Mouse (Mus musculus): ENCODE data around the gene Coq10a.

The Coq10a gene

DNA sequence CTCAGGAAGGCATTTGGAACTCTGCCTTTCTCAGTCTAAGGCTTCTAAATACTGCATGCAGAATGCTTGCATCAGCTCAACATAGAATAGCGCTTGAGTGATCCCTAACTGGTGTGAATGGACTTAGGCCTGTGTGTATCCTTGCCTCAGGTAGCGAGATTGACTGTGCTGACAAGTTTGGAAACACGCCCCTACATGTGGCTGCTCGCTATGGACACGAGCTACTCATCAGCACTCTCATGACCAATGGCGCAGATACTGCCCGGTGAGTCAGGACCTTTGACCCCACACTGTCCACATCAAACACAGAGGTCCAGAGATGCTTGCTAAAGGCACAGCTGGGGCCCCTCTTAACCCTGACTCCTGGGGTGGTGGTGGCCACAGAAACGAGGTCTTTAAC lies 13.7 kb upstream of the Coq10a start:
- no peak for DNase-seq (ENCODE audit: low spot score)

DNA sequence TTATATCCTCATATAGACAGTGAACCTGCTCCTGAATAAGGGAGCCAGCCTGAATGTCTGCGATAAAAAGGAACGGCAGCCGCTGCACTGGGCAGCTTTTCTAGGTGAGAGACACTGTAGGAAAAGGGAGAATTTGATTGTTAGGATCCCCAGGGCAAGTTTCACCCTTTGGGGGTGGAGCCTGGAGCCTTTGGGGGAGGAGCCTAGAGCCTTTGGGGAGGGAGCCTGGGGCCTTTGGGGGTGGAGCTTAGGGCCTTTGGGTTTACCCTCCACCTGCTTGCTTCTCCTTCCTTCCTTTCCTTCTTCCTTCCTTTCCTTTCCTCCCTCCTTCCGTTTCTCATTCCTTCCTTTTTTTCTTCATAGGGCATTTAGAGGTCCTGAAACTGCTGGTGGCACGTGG lies 11.8 kb upstream of the Coq10a start:
- no peak for DNase-seq (ENCODE audit: low spot score)

DNA sequence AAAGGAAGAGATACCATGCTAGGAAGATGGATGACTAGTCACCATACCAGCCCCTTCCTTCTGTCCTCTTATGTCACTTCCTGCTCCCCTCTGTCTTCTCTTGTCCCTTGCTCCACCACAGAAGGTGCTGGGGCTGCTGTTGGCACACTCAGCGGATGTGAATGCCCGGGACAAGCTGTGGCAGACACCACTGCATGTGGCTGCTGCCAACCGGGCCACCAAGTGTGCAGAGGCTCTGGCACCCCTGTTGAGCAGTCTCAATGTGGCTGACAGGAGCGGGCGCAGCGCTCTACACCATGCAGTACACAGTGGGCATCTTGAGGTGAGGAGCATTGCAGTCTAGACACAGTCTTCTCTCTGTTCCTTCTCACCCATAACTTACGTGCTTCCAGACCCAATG lies 10.5 kb upstream of the Coq10a start:
- no peak for DNase-seq (ENCODE audit: low spot score)

DNA sequence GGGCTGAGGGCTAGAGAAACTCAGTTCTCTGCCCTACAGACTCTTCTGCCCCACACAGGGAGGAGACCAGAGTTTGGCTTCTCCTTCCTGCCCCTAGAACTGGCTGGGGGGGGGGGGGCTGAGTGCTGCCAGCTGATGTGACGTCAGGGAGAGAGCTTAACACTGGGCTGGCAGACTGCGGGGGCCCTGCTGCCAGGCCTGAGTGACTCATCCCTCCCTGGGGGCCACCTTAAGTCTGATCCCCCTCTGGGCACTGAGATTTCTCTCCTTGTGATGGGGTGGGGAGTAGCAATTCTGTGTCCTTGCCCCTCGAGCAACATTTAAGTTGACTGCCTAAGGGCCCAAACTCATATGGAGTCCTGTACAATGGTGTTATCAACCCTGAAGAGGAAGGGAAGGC lies 9.7 kb upstream of the Coq10a start:
- DNase-seq (ENCODE audit: low spot score): no peak

DNA sequence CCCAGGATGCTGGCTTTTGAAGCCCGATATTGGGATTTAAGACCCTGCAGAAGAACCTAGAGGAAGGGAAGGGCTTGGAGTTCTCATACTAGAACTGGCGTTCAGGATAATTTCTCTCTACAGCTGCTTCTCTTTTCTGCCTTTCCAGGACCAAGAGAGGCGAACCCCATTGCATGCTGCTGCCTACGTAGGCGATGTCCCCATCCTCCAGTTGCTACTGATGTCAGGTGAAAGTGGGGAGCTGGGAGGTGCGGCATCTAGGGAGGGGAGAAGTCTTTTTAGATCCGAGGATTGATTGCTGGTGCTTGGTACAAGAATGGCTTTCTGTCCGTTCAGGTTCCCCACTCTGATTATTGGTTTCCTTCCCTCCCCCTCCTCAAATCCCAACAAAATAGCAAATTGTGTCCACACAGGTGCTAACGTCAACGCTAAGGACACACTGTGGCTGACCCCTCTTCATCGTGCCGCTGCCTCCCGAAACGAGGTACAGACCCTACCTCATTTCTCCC lies 9.2 kb upstream of the Coq10a start:
- DNase-seq (ENCODE audit: low spot score): no peak

DNA sequence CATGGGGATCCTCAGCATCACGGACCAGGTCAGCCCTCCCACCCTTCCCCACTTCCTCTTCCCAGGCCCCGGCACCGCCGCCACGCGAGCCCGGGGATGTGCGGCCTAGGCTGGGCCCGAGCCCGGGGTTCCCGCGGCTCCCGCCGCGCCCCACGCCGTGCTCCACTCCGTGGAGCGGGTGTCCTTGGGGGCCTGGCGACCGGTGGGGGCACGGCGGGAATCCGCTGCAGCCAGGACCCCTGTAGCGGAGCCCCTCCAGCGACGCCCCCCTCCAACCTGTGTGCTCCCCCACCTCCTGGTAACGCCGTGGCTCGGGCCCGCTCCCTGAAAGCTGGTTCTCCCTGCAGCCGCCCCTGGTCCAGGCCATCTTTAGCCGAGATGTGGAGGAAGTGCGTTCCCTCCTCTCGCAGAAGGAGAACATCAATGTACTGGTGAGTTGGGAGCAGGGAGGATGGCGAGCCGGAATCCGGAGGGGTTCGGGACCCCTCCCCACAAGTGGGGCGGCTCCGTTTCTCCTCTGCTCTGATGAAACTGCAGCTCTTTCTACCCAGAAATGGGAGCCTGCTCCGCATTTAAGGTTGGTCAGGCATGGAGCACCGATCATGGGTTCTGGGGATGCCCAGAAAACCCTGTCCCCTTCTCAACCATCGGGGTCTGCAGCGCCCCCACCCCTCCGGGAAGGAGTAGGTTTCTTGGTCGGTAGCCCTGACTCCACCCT lies 8.6 kb upstream of the Coq10a start:
- no peak for DNase-seq (ENCODE audit: low spot score)

DNA sequence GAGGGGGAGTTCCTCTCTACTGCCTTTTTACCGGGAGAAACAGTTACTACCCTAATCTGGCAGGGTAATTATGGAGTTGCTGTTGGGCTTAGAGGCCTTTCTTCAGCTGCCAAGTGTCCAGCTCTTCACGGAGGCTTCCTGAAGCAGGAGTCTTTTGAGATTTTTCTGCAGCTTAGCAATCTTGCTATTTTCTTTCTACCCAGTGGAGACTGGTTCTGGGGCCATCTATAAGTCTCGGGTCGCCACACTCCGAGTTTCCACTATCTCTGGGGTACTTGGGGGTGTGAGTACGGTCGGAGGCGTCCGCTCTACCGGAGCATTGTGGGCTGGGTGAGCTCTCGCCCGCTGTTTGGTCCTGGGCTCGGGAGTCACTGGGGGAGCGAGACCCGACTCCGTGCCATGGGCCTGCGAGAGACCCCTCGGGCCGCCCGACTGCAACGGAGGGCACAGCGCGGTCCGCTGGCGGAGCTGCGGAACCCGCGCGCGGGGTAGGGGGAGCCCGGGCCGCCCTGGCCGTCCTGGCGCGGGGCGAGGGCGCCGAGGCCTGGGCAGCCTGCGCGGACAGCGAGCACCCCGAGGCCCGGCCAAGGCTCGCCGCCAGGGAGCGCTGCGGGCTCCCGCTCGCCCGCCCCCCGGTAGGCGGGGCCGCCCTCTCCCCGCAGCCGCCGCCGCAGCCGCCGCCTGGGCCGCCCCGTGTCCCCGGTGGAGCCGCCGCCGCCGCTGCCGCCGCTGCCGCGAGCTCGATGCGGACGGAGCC lies 7.8 kb upstream of the Coq10a start, which contains the start of gene Ankrd52:
Gene Ankrd52, plus strand, starts transcription at position 661 of the 757 bp plus-strand sequence.
- peak; percentile 78 for DNase-seq (ENCODE audit: low spot score)

DNA sequence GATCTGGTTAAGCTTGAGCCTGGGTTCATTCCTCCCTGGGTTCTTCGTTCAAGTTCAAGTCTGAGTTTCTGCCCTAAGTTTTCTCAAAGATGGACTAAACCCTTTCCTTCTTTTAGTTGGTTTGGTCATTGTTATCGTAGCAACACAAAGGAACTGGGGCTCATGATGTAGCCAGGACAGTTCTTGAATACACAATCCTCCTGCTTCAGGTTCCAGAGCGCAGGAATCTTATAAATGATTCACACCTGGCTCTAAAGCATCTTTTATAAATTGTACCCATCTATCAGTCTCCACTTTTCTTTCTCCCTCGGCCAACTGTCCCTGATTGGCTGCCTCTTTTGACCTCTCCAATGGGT lies 7.3 kb upstream of the Coq10a start:
- no peak for DNase-seq (ENCODE audit: low spot score)

DNA sequence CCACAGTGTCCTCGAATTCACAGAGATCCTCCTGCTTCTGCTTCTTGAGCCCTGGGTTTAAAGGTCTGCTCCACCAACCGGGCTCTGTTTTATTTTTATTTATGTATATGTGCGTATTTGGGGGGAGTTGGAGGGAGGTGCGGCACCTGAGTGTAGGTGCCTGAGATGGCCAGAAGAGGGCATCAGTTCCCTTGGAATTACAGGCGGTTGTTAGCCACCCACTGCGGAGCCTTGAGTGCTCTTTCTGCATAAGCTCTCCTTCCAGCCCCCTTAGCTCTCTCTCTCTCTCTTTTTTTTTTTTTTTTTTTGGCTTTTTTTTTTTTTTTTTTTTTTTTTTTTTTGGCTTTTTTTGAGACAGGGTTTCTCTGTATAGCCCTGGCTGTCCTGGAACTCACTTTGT lies 5.6 kb upstream of the Coq10a start:
- DNase-seq (ENCODE audit: low spot score): no peak

DNA sequence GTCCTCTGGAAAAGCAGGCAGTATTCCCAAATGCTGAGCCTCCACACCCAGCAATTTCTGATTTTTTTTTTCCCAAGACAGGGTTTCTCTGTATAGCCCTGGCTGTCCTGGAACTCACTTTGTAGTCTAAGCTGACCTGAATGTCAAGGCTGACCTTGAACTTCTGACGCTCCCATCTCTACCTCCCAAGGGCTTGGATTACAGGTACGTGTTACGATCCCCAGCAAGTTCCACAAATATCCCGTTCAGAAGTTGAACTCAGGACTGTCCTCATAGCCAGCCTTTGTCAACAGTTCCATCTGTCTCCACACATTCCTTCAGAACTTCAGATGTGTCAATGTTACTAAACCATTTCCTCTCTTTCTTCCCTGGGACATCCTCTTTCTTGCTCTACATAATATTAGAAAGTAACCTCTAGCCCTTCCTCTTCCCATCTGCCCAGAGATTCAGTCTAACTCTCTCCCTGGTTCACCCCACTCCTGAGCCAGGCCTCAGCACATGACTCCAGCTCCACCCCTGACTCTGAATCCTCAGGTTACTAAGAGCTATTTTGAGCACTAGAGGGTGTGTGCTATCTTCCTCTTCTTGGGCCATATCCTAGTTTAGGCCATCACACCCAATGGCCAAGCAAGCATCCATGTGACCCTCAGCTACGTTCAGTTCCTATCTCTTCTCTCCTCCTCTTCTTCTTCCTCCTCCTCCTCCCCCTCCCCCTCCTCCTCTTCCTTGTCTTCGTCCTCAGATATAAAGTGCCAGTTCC lies 4.4 kb upstream of the Coq10a start:
- no peak for DNase-seq (ENCODE audit: low spot score)

DNA sequence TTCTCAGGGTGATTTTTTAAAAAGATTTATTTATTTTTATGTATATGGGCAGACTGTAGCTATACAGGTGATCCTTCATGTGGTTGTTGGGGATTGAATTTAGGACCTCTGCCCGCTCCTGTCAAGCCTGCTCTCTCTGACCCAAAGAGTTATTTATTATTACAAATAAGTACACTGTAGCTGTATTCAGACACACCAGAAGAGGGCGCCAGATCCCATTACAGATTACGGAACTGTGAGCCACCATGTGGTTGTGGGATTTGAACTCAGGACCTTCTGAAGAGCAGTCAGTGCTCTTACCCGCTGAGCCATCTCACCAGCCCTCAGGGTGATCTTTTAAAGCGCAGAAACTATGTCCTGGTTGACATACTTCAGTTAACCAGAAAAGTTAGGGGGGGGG lies 3.3 kb upstream of the Coq10a start:
- no peak for DNase-seq (ENCODE audit: low spot score)

DNA sequence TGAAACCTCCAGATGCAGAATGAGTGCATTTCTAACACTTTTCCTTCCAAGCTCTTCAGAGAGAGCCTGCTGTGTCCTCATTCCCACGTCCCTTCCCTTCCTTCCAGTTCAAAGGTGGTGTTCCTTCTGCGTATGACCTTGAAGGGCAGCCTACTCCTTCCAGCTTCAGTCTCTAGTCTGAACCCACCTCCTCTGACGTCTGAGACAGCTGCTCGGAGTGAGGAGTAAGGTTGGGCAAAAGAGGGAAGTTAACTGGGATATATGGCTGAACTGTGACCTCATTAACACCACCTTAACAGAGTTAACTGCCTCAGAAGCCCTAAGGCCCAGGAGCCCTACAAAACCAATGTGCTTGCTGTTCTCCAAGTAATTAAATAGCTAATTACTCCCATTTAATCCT lies 1.8 kb upstream of the Coq10a start:
- DNase-seq (ENCODE audit: low spot score): no peak

DNA sequence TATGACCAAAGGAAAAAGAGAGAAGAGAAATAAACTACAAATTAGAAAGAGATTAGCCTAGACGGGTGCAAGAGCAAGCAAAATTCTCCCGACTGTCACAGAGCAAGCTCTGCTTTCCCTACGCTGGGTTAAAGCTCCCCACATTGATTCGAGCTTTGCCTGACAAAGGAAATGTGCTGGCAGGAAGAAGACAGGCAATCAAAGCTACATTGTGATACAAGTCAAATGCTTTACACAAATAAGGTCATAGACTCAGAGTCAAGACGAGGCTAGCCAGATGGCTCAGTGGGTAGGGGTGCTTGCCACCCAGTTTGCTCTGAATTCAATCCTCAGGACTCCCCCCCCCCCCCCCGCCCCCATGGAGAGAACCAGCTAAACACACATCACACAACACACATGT lies 1.2 kb upstream of the Coq10a start:
- DNase-seq (ENCODE audit: low spot score): no peak

DNA sequence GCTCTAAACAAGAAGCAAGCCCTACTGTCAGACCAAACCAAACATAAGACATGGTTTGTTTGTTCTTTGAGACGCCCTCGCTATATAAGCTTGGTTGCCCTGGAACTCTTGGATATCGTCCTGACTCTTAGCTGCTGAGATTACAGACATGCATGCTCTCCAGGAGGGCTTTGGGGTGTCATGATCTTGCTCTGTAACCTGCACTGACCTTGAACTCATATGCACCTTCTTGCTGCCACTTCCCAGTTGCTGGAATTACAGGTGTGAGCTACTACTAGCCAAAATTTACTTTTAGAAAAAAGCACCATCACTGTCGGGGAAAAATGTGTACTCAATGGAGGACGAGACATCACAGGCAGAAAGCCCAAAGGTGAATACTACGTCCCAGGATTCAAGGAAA lies 802 bp upstream of the Coq10a start:
- no peak for DNase-seq (ENCODE audit: low spot score)

DNA sequence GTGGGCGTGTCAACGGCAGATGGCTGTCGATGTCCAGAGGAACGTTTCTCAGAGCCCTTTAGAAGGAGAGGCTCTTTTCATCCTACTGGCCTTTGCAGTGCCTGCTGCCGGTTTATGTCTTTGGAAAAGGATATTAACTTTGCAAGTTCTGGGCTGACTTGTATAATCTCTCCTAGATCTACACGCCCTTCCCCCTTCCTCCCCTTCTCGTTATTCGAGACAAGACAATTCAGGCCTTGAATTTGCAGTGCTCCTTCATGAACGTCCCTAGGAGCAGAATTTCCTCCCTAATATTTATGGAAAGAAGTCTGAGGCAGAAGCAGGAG lies 384 bp upstream of the Coq10a start:
- DNase-seq (ENCODE audit: low spot score): no peak

DNA sequence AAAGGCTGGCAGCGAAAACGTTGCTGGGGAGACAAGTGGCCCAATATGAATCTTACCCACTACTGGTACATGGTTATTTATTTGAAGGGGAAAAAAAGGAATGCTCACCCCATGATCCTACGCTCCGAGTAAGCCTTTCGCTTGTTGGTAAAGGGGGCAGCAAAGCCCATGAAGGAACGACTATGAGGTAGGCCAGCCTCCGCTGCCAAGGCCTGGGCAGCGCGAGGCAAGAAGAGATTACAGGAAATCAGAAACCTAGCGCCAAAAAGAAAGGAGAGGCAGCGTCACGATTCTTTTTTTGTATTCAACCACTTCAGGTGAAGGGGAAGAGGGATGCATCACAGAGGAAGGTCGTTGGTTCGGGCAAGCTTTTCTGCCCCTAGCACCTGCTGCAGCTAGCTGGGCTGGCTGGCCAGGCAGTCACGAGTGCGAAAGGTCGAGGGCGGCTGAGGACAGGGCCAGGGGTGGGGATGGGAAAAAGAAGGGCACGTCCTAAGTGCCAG lies 847 bp downstream of the Coq10a start:
- no peak for DNase-seq (ENCODE audit: low spot score)

DNA sequence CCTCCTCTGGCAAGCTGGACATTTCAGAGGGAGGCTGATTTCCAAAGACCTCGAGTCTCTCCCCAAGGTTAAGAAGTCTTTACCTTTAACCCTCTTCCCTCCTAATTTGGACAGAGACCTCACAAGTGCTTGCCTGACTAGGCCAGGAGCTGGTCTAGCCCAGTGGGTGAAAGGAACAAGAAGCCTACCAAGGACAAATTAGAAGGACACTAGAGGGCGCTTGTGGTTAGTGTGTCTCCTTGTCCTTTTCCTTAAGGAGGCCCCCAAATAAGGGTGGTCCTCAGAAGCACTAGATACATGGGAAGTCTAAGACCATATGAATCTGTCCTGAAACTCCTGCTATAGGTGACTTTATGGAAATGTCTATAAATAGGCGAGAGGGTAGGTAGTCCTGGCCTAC lies 6.2 kb downstream of the Coq10a start:
- no peak for DNase-seq (ENCODE audit: low spot score)

DNA sequence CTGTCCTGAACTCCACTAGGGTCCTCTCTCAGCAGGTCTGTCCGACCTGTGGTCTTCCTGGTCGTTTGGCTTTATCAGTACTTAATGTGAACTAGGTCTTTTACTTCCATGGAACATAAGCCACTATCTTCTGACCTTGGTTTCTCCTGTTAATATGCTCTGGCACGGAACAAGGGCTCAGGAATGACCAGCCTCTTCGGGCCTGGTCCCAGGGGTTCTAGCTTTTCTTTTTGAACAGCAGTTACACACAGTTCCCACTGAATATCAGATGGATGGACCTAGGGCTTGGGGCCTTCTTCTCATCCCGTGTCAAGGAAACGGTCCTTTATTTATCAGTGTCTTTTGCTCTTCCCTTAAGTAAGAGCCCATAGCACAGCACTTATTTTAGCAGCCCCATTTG lies 7.0 kb downstream of the Coq10a start:
- no peak for DNase-seq (ENCODE audit: low spot score)

DNA sequence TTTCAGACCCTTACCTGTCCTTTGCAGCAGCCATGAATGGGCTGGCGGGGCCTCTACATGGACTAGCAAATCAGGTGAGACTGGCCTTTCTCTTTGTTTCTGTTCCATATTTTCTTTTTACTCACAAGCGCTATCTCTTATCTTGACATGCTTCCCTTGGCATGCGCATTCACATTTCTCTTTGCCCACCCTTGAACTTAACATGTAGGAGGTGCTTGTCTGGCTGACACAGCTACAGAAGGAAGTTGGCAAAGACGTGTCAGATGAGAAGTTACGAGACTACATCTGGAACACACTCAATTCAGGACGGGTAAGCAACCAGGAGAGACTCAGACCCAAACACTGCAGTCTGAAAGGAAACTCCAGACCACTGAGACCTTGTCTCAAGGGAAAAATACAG lies 9.6 kb downstream of the Coq10a start:
- DNase-seq (ENCODE audit: low spot score): no peak

DNA sequence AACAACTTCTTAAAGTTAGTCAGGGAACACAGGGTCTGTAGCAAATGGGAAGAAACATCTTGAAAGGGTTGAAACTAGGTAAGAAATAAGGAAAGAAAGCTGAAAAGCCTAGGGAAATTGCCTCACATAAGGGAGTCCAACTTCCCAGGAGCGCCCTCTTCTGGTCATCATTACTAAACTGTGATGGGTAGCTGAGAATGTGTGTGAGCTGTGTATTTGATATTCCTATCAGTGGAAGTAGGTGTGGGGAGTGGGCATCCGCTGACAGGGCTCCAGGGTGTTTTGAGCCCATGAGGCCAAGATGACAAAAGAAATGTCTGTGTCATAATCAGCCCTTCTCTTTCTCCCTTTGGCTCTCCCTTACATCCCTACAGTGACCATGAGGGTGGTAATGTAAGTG lies 10.0 kb downstream of the Coq10a start:
- peak; percentile 54 for DNase-seq (ENCODE audit: low spot score)

DNA sequence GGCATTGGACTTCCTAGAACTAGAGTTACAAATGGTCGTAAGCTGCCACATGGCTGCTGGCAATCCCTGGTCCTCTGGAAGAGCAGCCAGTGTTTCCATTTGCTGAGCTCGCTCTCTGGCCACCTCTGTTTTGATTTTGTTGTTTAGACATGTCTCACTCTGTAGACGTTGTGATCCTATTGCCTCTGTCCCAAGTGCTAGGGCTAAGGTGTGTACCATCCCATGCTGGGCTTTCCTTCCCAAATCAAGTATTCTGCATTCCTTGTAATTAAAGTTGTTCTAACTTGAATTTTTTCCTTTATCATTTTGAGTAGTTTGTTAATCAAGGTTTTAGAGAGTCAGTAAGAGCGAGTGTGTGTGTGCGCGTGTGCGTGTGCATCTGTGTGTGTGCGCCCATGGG lies 21.3 kb downstream of the Coq10a start:
- DNase-seq (ENCODE audit: low spot score): no peak

DNA sequence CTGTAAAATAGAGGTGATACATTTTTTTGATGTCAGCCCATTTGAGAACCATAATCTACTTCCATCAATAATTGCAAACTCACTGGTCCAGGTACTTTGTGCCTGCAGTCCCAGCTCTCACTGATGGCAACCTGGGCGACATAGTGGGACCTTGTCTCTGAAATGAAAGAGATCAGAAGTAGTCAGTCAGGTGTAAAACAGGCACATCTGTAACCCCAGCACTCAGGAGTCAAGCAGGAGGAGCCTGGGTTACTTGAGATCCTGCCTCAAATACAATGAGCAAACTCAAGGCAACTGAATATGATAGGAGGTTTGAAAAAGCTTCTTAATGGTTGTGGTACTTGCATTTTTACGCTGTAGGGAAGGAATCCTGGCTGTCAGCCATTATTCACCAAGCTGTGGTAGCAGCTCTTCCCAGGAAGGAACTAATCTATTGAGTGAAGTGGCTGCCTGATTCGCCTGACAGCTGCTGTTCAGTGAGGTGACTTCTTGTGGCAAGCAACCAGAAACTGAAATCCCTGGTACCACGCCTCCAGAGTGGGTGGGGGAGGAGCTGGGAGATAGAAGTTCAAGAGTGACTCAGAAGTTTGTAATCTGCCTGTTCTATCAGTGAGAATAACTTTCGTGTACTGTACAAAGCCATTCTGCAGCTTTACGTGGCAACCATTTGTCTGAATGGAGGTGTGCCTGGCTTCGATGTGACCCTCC lies 24.1 kb downstream of the Coq10a start:
- peak; percentile 43 for DNase-seq (ENCODE audit: low spot score)

All from layer of hippocampus, adult 11-12 months (tissue).